Mouse (Mus musculus) cerebellum, adult 11 months (tissue): ENCODE measurements at regions not wholly inside any gene's neighbourhood (a gene's known extent, or its start where the extent isn't known, plus 50 kb on each side); places are given as distances from the start of the nearest gene placed in this dataset.

Source experiments
- DNase-seq: peaks from one replicate; pipeline ENCODE4 v3.0.0; 2022

- no peak for DNase-seq
Measured at GRCm38 (mm10) chr9:47353972-47354371, 176.0 kb upstream of the Cadm1 start.

- no peak for DNase-seq
Measured at GRCm38 (mm10) chr9:47354423-47354822, 175.6 kb upstream of the Cadm1 start.

- DNase-seq: no peak
Measured at GRCm38 (mm10) chr9:47354866-47355265, 175.1 kb upstream of the Cadm1 start.

- DNase-seq: peak; percentile 27
Measured at GRCm38 (mm10) chr9:47357756-47358399, 172.1 kb upstream of the Cadm1 start.

GRCm38 (mm10) chr9:47358400-47358767 is 171.6 kb upstream of the Cadm1 start:
- no peak for DNase-seq

- no peak for DNase-seq
Measured at GRCm38 (mm10) chr9:47363086-47363485, 166.9 kb upstream of the Cadm1 start.

- DNase-seq: no peak
Measured at GRCm38 (mm10) chr9:47364762-47365161, 165.2 kb upstream of the Cadm1 start.

- DNase-seq: no peak
Measured at GRCm38 (mm10) chr9:47367266-47367957, 162.6 kb upstream of the Cadm1 start.

- peak; percentile 46 for DNase-seq
Measured at GRCm38 (mm10) chr9:47368015-47368901, 161.7 kb upstream of the Cadm1 start.

GRCm38 (mm10) chr9:47372296-47372695 is 157.7 kb upstream of the Cadm1 start:
- DNase-seq: no peak

- DNase-seq: no peak
Measured at GRCm38 (mm10) chr9:47374086-47374485, 155.9 kb upstream of the Cadm1 start.

GRCm38 (mm10) chr9:47376645-47377044 is 153.3 kb upstream of the Cadm1 start:
- DNase-seq: no peak

- no peak for DNase-seq
Measured at GRCm38 (mm10) chr9:47378541-47378940, 151.4 kb upstream of the Cadm1 start.

GRCm38 (mm10) chr9:47380361-47380760 is 149.6 kb upstream of the Cadm1 start:
- no peak for DNase-seq

- DNase-seq: no peak
Measured at GRCm38 (mm10) chr9:47384185-47384854, 145.7 kb upstream of the Cadm1 start.

GRCm38 (mm10) chr9:47386646-47387045 is 143.3 kb upstream of the Cadm1 start:
- DNase-seq: no peak

GRCm38 (mm10) chr9:47387221-47387620 is 142.8 kb upstream of the Cadm1 start:
- no peak for DNase-seq

GRCm38 (mm10) chr9:47387716-47388300 is 142.2 kb upstream of the Cadm1 start:
- peak; percentile 57 for DNase-seq

GRCm38 (mm10) chr9:47389901-47390300 is 140.1 kb upstream of the Cadm1 start:
- peak; percentile 45 for DNase-seq

- DNase-seq: no peak
Measured at GRCm38 (mm10) chr9:47391669-47392068, 138.3 kb upstream of the Cadm1 start.

- DNase-seq: no peak
Measured at GRCm38 (mm10) chr9:47399598-47399997, 130.4 kb upstream of the Cadm1 start.

GRCm38 (mm10) chr9:47400117-47400823 is 129.7 kb upstream of the Cadm1 start:
- DNase-seq: no peak
